Mouse (Mus musculus): ENCODE measurements at regions not wholly inside any gene's neighbourhood (a gene's known extent, or its start where the extent isn't known, plus 50 kb on each side); places are given as distances from the start of the nearest gene placed in this dataset.

DNA sequence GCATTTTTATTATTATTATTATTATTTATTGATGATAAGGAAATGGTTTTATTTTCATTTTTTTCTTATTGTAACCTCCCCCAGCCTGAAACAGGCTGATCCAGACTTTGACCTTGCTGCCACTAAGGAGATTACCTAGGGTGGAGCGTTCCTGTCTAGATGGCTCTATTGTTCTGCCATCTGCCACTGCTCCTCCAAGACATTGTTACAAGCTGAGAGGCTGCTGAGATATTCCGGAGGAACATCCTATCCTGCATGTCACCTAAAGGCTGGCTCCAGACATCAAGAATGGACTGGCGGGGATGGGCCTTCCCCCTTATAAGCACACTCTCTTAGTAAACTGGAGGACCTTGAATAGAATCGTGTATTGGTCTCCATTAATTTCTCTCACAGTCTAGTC is 896.2 kb downstream of the Abca13 start:
- TF ChIP-seq CTCF (IDR thresholded peaks at IDR 0.05; ENCODE audit: borderline replicate concordance, control insufficient read depth, extremely low read depth, insufficient read depth, low read length, poor library complexity) (no peak), POLR2A (IDR thresholded peaks at IDR 0.05; ENCODE audit: control insufficient read depth, extremely low read depth, insufficient read depth, low read length, poor library complexity) (no peak)

Measured in thymus, adult 2 months (tissue).